Mouse (Mus musculus): ENCODE results near the gene Cdadc1.

Cdadc1 gene

DNA sequence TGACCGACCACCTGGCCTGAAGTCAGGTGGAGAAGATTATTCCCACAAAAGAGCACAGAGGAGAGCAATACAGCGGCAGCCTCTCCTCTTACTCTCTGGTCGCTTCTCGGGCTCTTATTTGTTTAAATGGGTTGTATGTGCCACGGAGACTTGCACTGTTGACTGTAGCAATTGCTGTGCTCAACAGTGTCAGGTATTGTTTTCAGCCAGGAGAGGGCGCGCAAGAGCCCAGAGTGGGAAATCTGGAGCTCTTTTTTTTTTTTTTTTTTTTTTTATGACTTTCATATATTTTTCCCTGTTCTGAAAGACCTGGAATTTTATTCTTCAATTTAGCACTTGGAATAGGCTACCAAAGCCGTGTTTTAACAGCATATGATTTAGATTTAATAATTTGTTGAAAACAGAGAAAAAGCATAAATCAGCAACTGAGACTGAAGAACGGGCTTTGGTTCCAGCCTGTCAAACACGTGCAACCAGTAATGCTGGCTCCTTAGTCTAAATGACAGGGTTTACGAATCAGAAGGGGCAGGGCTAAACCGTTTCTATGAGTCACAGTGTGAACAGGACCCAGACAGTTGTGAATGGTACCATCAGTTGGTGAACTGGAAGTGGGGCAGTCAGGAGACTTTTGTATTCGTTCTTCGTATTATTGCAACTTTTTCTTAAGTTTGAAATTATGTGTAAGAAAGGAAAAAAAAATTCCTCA is 15.3 kb upstream of the Cdadc1 start:
- DNase-seq = peak; percentile 58 to 82

DNA sequence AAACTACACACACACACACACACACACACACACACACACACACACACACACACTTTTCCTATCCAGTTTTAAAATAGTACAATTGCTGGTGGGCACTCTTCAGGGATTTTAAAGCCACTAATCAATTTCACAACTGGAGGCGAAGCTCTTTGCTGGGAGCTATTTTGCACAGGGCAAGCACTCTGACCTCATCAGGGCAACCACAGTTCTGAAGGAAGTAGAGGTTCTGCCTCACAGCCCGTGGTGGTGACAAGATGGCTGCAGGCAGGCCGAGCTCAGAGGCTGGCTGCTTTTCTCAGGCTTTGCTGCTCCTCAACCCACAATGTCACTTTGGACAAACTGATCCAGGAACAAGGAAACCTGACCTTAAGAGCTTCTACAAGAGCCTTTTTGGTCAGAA is 9.3 kb upstream of the Cdadc1 start:
- DNase-seq = no peak

DNA sequence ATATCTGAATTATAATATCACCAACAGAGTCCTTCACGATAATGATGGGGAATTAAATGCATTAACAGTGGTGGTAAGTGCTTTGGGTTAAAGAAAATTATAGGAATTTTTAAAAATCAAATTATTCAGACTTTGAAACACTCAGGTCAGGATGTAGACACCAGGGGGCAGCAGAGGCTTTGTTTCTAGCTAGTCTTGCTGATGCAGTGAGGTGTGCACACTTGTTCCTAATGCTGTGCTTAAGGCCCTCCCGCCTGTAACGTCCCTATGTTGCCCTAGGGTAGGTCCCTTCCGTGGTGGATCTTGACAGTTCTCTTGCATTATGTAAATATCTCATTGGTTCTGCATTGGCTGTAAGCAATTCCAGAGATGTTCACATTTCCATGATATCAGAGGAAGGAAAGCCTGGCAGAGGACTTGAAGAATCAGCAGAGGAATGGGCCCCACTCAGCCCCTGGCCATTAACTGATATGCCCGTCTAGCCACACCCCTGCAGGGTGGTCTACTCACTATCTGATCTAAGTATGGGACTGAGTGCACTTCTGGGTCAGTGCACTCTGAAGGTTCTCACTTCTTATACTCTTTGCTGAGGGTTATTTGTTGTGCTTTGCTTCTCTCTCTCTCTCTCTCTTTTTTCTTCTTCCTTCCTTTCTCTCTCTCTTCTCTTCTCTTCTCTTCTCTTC is 8.1 kb upstream of the Cdadc1 start:
- peak; percentile 65 to 83 for DNase-seq

DNA sequence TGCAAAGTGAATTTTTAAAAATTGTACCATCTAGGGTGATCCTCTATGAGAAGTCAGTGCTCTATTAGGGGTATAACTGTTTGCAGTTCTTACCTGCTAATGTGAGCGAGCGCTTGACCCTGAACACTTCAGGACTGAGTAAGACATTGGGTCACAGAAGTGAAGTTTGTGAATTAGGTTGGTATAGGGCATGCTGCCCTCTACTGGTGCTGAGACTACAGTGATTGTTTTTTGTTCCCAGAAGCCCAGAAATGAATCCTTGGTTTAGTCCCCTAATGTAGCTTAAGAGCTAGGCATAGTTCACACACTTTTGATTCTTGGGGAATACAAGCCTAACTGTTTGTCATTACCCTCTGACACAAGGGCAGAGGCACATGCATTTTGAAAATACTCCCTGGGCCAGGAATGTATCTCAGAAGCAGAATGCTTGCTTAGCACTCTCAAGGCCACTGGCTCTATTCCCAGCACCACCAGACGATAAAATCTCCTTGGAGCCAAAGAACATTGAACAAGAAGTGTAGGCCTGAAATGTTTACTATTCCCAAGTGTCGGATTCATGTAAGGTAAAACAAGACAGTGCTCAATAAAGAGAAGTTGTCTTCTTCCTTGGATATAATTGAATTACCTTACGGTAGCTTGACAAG is 6.4 kb upstream of the Cdadc1 start:
- DNase-seq = peak in 1 of 2 experiments; percentile 37

DNA sequence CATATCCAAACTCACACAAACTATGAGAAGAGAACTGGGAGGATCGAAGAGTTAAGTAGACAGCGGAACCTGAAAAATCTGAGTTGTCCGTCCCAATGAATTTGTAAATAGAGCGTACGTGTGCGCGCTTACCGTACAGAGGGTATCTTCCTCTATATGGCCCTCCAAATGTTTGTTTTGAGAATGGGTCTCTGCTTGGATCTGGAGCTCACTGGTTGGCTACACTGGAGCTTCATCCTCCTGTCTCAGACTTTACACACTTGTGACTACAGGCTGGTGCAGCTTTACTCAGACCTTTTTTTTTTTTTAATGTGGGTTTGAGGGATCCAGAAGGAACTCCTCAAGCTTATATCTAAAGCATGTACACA is 485 bp upstream of the Cdadc1 start:
- DNase-seq = no peak

DNA sequence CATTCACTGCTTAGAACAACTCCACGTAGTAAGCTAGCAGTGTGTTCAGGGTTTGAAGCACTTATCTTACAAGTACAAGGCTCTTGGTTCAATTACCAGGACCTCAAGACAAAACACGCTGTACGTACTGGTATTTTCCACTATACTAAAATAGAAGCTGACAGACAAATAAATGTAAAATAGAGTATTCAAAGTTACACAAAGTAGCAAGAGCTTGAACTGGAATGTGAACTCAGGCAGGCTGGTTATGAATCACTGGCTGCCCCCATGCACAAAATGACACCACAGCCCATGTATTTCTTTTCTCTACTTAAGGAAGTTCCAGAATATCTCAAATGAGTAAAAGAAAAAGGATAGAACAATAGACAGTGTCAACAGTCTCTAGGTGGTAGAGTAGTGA is 2.8 kb downstream of the Cdadc1 start:
- no peak for DNase-seq

DNA sequence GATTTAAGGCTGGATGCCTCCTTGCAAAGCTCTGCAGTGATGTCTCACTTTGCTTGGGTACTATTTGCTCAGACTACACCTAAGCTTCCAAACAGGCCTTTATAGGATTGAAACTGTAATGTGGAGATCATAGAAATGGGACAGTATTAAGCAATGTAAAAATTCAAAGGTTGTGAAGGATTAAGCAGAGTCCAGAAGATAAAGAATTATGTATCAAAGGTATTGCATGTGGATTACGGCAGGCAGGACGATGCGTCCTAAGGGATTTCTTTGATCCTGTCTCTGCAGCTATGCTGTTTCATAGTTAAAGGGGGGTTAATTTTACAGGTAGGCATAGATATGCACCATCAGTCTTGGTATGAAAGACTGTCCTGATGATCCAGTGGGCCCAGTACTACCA is 5.2 kb downstream of the Cdadc1 start:
- no peak for DNase-seq

DNA sequence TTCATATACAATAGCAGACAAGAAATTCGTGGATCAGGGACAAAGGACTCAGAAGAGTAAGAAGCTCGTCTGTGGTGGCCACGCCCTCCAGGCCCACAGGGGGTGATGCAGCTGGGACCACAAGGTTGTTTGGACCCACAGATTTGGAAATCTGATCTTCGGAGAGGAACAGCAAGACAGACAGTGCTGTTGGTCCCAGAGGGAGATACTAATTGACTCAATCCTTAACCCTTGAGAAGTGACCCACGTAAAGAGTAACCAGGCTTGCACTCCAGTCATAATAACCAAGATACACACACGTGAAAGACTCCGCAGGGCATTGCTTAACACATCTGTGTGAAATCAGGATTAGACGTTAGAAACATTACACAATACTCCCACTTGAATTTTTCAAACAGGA is 5.9 kb downstream of the Cdadc1 start:
- DNase-seq = no peak

DNA sequence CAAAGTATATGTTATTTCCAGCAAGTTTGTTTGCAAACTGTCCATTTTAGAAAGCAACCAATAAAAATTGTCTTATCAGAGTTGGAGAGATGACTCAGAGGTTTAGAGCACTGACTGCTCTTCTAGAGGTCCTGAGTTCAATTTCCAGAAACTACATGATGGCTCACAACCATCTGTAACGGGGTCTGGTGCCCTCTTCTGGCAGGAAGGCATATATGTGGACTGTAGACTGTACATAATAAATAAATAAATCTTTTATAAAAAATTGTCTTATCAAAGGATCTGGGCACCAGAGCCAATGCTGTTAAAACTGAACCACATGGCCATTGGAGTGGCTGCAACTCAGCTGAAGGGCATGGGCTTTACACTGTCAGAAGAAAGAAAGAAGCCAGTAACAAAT is 7.1 kb downstream of the Cdadc1 start:
- peak in 1 of 2 experiments; percentile 28 for DNase-seq

DNA sequence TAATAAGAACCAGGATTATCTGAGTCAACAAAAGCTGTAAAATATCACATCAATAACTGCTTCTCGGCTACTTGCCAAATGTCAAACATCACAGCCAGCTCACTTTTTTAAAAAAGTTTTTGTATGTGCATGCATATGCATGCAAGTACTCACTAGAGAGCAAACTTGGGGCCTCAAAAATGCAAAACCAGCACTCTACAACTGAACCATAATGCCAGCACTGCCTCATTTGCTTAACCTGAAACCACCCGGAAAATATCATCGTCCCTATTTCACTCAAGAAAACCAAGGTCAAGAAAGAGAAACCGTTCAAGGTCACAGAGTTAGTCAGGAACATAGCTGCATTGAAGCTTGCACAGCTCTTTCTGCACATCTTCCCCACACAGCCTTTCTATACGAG is 21.4 kb downstream of the Cdadc1 start:
- DNase-seq = no peak

DNA sequence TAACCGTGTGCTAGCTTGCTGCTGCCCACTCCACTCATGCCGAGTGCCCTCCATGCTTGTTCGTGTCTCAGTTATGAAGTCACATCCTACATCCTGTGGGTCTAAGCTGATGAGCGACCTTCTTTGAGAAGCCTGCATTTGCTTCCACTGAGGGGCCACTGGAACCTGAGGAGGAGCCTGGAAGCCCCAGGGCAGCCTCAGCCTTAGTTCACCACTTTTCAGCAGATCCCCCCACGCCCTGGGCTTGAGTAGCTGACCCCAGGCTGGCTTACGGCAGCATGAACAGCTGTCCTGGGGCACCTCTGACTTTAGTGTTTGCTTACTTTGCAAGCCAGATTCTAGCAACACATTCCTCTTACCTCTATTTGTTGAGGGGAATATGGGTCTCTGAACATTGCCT is 31.0 kb downstream of the Cdadc1 start:
- DNase-seq = no peak

DNA sequence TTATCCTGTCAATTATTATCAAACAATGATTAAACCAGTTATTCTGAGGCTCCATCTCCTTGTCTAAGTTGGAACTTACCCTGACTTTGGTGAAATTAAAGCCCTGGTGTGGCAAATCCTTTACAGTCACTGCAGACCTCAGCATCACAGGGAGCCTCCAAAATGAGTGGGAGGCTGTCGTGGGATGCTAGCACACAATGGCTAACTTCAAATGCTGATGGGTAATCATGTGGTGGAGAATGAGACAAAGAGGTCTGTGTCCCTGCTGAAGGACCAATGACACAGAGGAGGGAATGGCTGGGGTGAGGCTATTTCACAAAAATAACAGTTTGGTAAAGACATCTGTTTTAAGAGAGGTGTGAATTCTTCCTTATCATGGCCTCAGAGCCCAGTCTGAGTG is 39.9 kb downstream of the Cdadc1 start:
- DNase-seq = no peak

DNA sequence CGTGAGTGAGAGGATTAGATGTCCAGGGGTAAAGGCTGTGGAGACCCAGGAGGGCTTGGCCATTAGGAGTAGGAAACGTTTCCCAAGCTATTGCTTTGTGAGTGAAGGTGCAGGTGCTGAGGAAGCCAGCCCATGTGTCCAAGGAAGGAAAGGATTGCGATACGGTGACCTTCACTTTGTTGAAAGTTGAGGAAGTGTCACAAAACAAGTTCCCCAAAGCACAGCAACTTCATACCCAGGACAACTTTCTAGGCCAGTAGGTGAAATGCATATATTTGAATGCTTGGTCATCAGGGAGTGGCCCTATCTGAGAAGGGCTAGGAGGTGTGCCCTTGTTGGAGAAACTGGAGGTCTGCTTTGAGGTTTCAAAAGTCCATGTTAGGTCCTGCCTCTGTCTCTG is 40.7 kb downstream of the Cdadc1 start:
- no peak for DNase-seq

DNA sequence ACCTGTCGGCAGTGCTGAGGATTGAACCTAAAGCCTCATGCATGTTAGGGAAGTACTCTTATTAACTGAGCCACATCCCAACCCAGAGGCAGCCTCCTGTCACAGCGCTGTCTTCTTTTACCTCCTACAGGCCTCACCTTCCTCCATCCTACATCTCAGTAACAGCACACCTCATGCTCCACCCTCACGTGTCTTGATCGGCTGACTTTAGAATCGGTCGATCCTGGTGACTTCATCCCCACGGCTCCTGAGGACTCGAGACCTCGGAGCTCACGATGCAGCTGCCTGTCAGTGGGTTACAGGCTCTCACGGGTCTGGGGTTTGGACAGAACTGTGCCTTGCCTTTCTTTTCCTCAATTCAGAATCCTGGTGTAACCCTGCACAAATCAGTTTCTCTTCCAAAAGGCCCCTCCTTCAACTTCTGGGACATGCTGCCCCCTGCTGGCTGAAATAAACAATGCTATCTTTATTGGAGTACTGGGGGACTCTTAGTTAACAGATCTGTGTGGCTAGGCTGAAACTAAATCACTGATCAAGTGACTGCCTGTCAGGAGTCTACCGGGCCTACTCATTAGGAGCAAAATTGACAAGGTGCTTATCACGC is 41.7 kb downstream of the Cdadc1 start:
- DNase-seq = peak; percentile 62 to 77

DNA sequence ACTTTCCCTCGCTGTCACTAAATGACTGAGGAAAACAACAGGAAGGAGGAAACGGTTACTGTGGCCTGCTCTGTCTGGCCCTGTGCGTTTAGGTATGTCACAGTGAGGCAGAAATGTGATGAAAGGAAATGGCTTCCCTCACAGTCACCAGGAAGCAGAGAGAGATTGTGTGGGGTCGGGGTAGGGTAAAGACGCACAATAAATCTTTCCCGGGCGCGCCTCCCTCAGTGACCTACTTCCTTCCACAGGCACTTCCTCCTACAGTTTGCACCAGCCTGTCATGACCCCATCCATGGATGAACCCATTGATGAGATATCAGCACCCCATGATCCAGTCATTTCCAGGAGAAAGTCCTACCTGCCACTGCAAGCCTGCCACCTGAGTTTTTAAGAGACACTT is 42.7 kb downstream of the Cdadc1 start:
- no peak for DNase-seq

DNA sequence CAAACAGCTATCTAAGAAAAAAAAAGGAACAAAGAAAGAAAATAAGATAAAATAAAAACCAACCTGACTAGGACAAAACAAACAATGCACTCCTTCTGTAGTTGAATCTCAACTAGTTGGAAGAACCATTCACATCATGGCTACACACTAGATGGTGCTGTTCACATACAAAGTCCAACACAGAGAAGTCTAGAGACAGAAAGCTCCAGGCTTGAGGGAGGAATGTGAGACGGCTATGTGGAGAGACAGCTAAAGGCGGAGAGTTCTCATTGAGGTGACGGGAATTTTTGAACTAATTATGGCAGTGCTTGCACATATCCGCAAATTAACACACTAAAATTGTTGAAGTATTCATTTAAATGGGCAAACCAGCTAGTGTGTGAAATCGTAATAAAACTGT is 43.7 kb downstream of the Cdadc1 start:
- no peak for DNase-seq

DNA sequence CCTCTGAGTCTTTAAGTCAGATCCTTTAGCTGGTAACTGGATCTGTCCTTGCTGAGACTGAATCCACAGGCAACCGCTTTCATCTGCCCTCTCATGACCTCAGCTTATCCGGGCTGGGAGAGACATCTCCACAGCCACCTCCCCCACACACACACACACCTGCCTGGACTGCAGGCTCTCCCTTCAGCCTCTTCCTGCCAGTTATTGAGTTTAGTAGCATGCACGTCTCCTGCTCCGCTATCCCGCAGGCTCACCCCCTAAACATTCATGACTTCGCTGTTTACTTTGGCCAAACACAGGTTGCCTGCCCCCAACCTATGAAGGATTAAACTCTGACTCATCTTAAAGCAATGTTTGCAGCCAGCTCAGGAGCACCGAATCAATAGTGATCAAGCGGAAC is 45.8 kb downstream of the Cdadc1 start:
- no peak for DNase-seq

DNA sequence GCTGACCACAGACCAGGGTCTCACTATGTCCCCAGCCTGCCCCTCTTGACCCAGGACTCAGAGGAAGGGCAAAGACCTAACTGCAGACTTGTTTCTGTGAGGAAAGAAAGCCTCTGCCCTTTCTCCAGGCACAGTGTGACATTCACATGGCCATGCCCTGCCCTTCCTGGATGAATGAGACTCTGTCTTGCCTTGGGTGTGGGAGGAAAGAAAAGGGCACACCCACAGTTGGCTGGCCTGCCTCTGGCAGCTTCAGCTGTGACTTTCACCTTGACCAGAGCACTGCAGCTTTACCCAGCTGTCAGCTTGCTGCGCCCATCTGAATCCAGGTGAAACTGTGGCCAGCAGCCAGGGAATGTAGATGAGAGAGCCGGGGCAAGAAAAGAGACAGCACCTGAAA is 46.9 kb downstream of the Cdadc1 start:
- no peak for DNase-seq

DNA sequence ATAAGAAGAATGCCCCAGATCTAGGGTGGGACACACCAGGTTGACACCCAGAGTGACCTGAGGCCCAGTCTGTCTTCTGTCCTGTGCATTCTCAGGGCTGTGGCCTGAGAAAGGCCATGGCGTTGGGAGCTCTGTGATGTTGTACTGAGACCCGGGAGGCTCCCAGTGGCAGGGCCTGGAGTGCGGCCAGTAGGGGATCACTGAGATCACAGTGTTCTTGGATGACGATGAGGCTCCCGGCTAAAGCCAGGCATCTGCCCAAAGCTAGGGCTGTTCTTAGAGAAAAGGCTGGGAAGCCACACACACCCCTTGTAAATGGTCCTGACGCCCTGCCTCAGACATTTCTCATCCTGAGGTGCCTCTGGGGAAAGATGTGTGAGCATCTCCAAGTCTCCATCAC is 48.7 kb downstream of the Cdadc1 start:
- peak; percentile 23 to 46 for DNase-seq

DNA sequence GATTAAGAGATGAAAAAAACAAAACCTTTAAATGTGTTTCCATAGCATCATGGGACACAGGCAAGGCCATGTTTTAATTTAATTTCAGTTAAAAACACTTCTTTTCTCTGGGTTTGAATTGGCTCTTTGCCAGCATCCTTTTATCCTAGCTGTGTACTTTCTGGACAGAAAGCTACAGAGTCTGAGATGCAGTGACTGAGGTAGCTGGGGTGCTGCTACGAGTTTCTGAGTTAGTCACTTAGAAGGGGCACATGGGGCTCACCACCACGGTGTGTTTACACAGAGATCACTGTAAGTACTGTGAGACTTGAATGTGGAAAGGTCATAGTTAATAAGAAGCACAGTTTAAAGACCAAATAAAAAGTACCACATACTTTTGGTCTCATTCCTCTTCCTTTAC is 49.2 kb downstream of the Cdadc1 start:
- no peak for DNase-seq

DNA sequence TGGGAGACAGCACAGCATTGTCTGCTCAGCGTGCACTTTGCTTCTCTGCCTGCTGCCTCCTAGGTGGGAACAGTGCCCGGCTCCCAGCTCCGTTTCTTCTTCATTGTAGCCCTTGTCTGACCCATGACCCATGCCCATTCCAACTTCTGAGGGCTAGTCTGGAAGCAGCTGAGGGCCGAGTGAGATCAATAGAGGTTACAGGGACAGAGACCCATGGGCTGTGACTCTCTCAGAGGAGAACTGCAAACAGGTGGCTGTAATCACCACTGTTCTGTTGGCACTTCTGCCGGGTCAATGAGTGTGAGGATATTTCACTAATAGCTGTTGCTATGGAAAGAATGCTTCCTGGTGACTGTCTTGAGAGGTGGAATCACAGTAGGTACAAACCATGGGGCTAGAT is 50.2 kb downstream of the Cdadc1 start:
- DNase-seq = no peak

DNA sequence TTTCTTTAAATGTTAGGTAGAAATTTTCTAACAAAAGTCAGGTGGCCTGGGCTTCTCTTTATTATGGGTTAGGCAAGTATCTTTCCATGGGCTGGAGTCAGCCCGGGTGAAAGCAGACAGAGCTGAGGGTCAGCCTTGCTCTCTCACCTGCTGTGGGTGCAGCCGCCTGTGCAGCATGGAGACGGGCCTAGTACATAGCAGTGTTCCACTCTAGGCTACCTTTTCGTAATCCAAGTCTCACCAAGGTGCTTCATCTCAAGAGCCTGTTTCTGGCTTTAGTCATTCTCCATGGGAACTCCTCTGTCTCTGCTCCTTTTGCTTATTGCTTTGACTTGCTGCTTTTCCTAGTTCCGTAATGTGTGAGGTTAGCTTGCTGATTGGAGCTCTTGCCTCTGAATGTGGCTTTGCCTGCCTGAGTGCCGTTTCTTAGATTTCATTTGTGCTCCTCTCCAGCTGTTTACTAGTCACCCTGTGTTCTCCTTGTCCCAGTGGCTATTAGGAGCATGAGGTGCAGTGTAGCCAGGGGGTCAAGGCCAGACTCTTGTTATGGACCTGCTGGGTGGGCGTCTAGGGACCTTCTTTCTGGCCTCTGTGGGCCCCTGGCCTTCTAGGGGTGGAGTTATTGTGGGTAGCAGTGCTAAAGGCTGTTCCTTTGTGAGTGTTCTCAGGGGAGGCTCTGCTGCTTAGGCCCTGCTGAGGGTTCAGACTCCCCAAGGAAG is 51.4 kb downstream of the Cdadc1 start:
- DNase-seq = no peak

DNA sequence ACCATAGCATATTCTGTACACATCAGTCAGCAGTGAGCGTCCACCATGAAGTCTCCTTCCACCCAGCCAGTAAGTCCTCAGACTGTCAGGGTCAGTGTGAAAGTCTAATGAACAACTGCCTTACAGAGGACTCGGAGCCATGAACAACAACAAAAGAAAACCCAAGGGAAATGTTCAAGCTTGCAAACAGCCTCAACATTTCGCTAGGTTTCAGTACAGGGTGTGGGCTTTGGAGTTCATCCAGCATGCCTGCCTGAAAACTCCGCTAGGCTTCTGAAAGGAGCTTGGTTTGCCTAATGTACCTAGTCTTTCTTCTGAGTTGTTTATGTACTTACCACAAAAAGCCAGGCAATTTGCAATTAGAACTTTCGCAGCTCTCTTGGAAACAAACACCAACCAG is 53.8 kb downstream of the Cdadc1 start:
- DNase-seq = no peak

Measured in cerebellum, postnatal 25 days (tissue).